Mouse (Mus musculus) right cerebral cortex, adult 2 months (tissue): ENCODE data around the gene Fads1.
A peak's percentile ranks its signal among the peaks of the same experiment; 100 is the strongest.

Experiments used
- DNase-seq, 2 experiments: peaks; one replicate each; pipeline ENCODE4 v3.0.0; 2021 to 2022; ENCODE audit warnings: low spot score in 2 of 2

Fads1 gene

DNA sequence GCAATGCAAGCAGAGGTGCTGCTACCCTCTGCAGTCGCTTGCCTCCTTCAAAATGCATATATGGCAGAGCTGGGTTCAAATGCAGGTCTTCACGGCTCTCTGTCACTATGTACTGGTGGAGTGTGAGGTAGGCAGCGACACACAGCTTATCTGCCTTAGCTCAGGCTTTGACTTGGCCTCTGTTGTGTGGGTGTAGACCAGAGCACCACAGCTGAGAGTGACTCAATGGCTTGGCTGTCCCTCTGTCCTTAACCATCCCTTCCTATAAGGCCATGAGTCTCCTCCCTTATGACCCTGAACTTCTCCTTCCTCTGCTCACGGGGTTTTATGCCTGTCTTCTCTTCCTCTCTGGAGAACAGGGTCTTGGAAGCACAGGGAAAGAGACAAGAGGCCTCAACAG lies 28.2 kb downstream of the Fads1 start:
- DNase-seq: no peak

DNA sequence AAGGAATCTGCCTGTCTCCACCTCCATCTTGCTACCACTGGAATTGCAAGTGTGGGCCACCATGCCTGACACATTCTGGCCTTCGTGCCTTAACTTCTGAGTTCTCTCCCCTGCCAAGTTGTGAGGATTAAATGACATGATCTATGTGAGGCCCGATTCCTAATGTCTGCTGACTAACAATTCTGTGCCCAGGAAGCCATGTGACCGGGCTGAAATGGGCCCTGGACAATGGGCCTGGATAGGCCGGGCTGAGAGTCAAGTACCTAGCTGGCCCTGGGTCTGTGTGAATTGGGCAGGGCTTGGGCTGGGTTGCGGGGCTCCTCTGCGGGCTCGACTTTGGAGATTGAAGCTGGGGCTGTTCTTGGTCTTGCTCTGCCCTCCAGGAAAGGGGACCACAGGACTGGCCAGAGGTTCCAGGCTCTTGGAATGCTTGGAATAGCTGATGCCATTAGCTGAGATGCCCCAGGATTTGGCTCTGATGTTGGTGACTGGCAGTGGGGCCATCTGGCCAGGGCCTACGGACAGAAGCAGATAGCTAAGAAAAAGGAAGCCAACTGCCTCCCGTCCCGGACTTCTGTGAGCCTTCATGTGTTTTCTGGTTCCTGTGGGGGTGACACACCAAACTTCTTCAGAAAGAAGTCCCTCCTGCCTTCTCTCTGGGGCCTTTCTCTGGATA lies 31.2 kb downstream of the Fads1 start:
- no peak for DNase-seq

GRCm38 (mm10) chr19:10216101-10216500 lies 33.4 kb downstream of the Fads1 start:
- no peak for DNase-seq

DNA sequence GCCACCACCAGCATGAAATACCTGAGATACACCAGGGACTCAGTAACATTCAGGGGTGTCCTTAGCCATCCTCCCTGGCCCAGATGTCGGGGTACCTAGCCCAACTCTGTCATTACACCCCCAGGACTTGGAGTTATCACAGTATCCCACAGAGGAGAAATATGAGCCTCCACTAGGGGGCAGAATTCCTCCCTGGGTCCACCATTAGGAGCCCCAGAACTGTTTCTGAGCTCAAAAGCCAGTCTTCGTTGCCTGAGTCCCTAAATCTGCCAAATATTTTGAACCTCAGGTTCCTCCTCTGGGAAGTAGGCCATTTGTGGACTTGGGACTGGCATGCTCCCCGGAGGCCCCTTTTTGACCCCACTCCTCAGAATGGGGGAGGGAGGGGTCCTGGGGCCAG lies 36.4 kb downstream of the Fads1 start:
- DNase-seq: peak; percentile 59 to 62

DNA sequence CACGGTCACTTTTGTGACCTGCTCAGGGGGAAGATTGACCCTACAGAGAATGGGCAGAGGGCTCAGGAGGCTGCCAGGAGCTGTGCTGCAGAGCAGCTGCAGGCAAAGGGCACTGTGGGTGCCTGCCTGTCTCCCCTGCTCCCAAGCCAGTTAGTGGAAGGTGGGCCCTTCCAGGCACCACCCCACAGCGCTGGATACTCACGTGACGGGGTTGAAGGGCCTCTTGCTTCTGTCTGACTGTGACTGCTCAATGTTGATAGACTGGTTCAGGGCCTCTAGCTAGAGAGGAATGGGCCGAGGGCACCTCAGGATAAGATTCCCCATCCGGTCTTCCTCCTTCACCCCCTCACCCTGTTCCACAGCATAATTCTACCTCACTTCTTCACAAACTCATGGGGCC lies 36.9 kb downstream of the Fads1 start:
- DNase-seq: no peak

DNA sequence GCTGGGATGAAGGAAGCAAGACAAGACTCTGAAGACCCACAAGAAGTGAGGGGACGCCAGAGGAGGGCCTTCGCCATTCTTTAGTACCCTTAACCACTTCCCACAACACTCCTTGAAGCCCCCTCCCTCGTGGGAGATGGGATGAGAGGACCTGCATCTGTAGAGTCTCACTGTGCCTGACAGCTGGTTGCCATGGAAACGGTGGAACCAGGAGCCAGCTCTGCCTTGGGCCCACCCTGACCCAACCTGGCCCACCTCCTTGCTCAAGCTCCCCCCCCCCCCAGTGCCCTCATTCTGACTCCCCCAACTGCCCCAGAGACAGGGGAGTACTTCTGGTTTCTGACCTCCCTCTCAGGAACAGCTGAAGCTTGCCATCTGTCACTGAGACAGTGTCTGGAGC lies 38.9 kb downstream of the Fads1 start:
- DNase-seq: no peak

DNA sequence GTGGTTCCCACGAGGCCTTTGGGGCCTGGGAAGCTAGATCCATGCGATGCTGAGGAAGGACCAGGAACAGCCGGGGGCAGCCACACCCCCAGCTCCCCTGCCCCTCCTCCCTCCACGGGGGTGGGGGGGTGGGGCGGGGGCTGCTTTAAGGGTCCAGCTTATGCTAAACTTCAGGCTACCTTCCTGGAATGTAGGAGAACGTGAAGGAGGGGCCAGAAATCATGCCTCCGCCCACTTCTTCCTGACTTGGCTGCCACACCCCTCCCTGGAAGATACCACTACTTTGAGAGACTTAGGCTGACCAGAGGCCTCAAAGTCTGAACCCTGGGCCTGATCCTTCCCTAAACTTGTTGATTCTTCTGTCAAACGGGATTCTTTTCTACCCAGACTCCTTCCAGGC lies 40.0 kb downstream of the Fads1 start:
- no peak for DNase-seq

DNA sequence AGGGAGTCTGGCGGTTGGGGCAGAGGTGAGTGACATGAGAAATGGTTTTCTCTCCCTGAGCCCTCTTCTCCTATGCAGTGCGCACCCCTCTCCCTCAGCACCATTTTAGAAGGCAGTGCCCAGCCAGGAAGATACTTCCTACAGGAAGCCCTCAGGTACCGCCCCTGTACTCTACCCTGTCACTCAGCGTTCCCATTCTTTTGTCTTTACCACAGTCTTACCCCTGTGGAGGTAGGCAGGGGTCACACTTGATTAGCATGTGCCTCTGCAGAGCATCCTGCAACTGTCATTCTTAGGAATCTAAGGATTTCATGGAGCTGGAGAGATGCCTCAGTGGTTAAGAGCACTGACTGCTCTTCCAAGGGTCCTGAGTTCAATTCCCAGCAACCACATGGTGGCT lies 40.9 kb downstream of the Fads1 start:
- no peak for DNase-seq

DNA sequence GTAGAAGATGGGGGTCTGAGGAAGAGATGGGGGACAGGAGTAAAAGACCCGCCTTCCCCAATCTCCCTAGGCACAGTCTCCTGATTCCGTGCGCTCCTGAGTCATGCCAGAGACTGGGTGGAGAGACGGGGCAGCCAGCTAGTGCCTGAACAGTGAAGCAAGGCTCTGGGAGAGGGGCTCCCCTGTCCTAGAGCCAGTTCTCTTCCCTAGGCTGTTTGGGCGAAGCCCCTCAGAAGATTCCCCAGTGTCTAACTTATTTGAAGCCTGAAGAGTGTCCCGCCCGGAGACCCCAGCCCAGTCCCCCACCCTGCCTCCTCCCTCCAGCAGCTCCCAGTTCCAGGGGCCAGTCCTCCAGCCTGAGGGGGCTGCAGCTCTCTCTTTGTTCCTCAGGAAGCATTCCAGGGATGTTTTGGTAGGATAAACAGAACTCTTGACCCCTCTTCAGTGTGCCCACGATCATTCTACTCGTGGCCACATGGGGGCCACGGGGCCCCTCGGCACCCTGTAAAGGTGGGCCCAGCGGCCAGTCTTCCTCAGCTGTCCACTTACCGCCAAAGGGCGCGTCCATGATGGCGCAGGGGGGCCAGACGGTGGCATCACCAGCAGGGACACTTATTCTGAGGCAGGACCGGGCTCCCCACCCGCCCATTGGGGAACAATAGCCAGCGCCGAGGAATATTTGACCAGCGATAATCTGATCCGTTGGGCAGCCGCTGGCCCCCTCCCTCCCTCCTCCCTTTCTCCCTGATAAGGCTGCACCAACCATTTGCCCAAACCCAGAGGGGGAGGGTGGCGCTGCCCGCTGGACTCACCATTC lies 42.2 kb downstream of the Fads1 start:
- DNase-seq: no peak

DNA sequence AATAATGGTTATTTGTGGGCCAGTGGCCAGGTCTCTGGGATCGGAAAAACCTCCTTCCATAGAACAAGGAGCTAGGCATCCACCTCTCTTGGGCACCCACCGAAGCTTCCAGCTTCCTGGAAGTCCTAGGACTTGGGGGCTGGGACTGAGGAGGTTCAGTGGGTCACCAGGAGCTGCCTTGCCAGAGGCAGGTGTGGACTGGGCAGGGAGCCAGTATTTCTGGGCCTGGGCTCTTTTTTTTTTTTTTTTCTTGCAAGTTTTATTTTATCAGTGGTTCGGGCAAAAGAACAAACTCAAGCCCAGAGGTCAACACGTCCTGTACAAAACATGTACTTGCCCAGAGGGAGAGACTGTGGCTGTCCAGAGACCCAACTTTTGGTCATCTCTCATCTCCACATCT lies 43.1 kb downstream of the Fads1 start:
- no peak for DNase-seq

GRCm38 (mm10) chr19:10231016-10231415 lies 48.3 kb downstream of the Fads1 start:
- DNase-seq: no peak

DNA sequence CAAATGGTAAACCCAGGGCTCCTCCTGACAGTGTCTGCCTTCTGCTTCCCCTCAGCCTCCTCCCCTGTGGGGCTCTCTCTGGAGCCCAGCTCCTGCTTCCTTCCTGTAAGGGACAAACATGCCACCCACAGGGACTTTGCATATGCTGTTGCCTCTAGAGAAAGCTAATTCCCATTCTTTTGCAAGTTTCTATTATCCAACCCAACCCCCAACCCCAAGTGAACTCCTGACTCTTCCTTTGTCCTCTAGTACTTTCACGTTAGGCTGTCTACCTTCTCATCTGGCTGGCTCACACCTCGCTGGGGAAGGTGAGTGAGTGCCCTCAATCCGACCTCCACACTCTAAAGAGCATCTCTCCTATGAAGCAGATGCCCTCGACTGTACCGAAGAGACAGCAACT lies 49.2 kb downstream of the Fads1 start:
- no peak for DNase-seq

- DNase-seq: no peak
These were observed 49.8 kb downstream of the Fads1 start for GRCm38 (mm10) chr19:10232327-10233017.

GRCm38 (mm10) chr19:10235784-10236565 lies 53.3 kb downstream of the Fads1 start:
- no peak for DNase-seq

GRCm38 (mm10) chr19:10238477-10238876 lies 55.8 kb downstream of the Fads1 start:
- no peak for DNase-seq

DNA sequence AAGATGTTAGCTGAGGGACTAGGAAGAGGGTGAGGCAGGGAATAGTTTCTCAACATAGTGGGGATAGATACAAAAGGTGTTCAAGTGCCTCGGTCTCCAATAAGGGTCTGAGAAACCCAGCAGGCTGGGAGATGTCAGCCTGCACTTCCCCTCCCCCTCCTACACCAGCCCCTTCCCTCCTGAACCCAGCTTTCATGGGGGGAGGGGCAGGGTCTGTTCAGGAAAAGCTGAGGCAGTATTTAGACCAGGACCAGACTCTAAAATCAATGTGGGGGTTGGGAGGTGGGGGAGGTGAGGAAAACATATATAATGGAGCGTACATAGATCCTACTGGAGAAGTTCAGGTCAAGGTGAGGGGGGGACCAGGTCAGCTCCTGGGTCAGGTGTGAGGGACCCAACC lies 56.7 kb downstream of the Fads1 start:
- DNase-seq: no peak

GRCm38 (mm10) chr19:10239975-10240653 lies 57.4 kb downstream of the Fads1 start:
- no peak for DNase-seq

GRCm38 (mm10) chr19:10240654-10241305 lies 58.1 kb downstream of the Fads1 start, which contains the start of gene Myrf:
Myrf (minus strand) TSS chr19:10240748.
- peak; percentile 53 to 58 for DNase-seq

- peak in 1 of 2 experiments; percentile 15 for DNase-seq
These were observed 60.2 kb downstream of the Fads1 start for GRCm38 (mm10) chr19:10242916-10243315.

DNA sequence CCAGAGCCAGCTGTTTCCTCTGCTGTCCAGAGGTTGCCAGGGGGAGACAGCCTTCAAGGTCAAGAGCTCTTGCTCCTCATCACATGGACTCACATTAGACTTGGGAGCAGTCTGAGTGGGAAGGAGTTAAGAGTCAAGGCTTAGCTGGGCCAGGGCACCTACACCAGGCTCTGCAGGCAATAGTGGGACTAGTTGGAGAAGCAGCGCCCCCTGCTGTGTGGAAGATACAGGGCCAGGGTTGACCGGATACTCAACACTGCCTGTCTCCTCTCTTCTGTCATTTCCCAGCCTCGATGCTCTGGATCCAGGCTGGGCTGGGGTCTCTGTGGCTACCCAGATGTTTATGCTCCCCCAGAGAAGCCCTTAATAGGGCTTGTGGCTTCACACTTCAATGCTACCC lies 61.5 kb downstream of the Fads1 start:
- DNase-seq: peak; percentile 50 to 65
